Mouse (Mus musculus): ENCODE results near the gene Trim30d. TPM values are rescaled to one million over a fixed set of nuclear protein-coding genes. Genes with fewer than 3 reads are reported as not detected.
"Not testable (repeated sequence)": the region's sequence is repeated elsewhere in the genome, so short reads cannot be mapped to it uniquely, and the experiment has no call there.

The Trim30d gene
- 0.63 and 0.75 TPM in 2 replicates for polyA plus RNA-seq (2015; fragmentation: Nextera tagmentation; extraction: Ambion mirVana)

GRCm38 (mm10) chr7:104507421-104508065, at the start of gene Trim30d:
TSS of gene Trim30d (minus strand) at chr7:104507849.
- ATAC-seq (ENCODE audit: low read depth): 0 out of 2 replicates have a peak, but pooled peaks have one; percentile 31
- not testable (repeated sequence) for H3K36me3 ChIP-seq (ENCODE audit: control insufficient read depth, insufficient read depth, low read length); H3K27me3 ChIP-seq (ENCODE audit: control insufficient read depth, insufficient read depth, low read depth, low read length); H3K27ac ChIP-seq (ENCODE audit: low read length); H3K4me1 ChIP-seq (replicated peaks; ENCODE audit: control insufficient read depth, insufficient read depth, low read length); H3K4me3 ChIP-seq (ENCODE audit: low read length); H3K9ac ChIP-seq (ENCODE audit: low read length); H3K4me2 ChIP-seq (ENCODE audit: low read depth, low read length); H3K9me3 ChIP-seq (ENCODE audit: control insufficient read depth, low read length)

DNA sequence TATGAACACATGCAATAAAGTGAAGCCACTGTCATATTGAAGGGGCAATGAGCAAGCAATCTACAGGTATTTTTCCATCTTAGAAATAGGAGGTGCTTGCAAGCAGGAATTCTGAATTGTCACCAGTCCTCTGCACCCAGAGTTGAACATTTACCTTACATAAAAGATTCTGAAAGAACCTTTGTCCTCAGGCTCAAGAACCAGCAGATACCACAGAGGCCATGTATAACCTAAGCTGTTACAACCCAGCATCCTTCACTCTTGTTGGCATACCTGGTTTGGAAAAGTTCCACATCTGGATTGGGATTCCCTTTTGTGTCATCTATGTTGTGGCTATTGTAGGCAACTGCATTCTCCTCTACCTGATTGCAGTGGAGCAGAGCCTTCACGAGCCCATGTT, 45.1 kb upstream of the Trim30d start:
- H3K9me3 ChIP-seq (ENCODE audit: control insufficient read depth, low read length): no peaks in the 10 kb centered on the region
- H3K27me3 ChIP-seq (ENCODE audit: control insufficient read depth, insufficient read depth, low read depth, low read length): no peaks in the 10 kb centered on the region
- WGBS: 55% methylated on average over 1 of the region's 1 CpGs
- H3K9ac ChIP-seq (ENCODE audit: low read length): no peak overlapping the region
- H3K4me1 ChIP-seq (replicated peaks; ENCODE audit: control insufficient read depth, insufficient read depth, low read length): no peaks in the 10 kb centered on the region
- no peak overlapping the region for H3K27ac ChIP-seq (ENCODE audit: low read length)
- no peak for ATAC-seq (ENCODE audit: low read depth)
- no peak overlapping the region for H3K4me3 ChIP-seq (ENCODE audit: low read length)
- no peaks in the 10 kb centered on the region for H3K36me3 ChIP-seq (ENCODE audit: control insufficient read depth, insufficient read depth, low read length)
- H3K4me2 ChIP-seq (ENCODE audit: low read depth, low read length): no peak overlapping the region

DNA sequence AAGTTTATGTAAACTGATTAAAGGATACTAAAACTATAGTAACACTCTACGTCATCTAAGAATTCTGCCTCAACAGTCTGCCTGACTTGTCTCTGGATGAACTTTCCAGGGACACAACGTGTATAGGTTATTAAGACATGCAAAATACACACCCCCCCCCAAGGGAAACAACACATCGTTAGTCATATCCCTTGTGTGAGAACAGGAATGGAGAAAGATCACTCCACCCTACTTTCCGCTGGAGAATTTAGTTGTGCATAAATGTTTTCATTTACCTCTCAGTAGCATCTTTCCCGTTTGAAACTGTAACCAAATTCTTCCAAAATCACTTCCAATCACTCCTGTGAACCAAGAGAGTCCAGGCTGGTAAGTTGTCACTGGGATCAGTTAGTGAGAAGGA, 42.2 kb upstream of the Trim30d start, which contains the start of gene Olfr651:
Gene Olfr651 (plus strand): TSS at position 301 of the 400 bp plus-strand sequence.
- Histone ChIP-seq H3K9me3 (ENCODE audit: control insufficient read depth, low read length) (no peaks in the 10 kb centered on the region), H3K4me3 (ENCODE audit: low read length) (no peak within 1 kb of the TSS), H3K4me1 (replicated peaks; ENCODE audit: control insufficient read depth, insufficient read depth, low read length) (no peaks in the 10 kb centered on the region), H3K27me3 (ENCODE audit: control insufficient read depth, insufficient read depth, low read depth, low read length) (no peaks in the 10 kb centered on the region), H3K4me2 (ENCODE audit: low read depth, low read length) (no peak within 1 kb of the TSS), H3K9ac (ENCODE audit: low read length) (no peak within 1 kb of the TSS), H3K36me3 (ENCODE audit: control insufficient read depth, insufficient read depth, low read length) (no peaks in the 10 kb centered on the region), H3K27ac (ENCODE audit: low read length) (no peak within 1 kb of the TSS)
- 59% methylated on average over 5 of the region's 5 CpGs for WGBS
- ATAC-seq (ENCODE audit: low read depth): no peak

DNA sequence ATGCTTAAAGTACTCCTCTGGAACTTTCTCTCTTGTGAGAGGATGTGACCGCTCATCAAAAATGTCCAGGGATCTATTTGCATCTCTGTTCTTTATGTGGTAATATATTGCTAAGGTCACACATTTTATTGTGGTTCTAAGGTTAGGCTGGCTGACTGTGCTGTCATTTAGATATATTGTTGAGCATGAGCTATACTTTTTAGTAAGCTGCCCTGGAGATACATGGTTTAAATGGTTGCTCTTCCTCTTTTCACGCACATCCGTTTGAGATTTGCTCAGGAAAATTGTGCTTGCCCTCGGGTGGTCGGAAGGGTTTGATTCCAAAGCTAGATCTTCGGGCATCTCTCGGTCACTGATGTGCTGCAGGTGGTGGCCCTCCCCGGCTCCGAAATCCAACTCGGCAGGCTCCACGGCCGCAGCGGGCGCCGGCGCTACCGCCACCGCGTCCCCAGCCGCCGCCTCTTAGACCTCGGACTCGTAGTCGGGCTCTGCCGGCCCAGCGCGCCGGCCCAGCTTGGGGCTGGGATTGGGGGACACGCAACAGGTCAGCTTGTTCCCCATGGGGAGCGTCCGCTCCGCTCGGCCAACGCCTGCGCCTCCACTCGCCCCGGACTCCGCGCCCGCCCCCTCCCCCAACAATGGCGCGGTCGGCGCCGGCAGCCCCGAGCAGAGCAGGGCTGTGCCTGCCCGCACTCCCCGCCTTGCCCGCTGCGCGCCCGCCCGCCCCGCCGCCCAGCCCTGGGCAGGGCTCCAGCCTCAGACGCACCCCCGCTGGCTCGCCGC, 5.9 kb downstream of the Trim30d start:
- H3K27ac ChIP-seq (ENCODE audit: low read length): no peak overlapping the region
- H3K4me3 ChIP-seq (ENCODE audit: low read length): peak overlapping the region; percentile 53
- H3K4me2 ChIP-seq (ENCODE audit: low read depth, low read length): peak overlapping the region; percentile 71
- H3K4me1 ChIP-seq (replicated peaks; ENCODE audit: control insufficient read depth, insufficient read depth, low read length): no peaks in the 10 kb centered on the region
- H3K36me3 ChIP-seq (ENCODE audit: control insufficient read depth, insufficient read depth, low read length): no peaks in the 10 kb centered on the region
- peak; percentile 92 for ATAC-seq (ENCODE audit: low read depth)
- WGBS: 3% methylated on average over 47 of the region's 59 CpGs
- no peaks in the 10 kb centered on the region for H3K9me3 ChIP-seq (ENCODE audit: control insufficient read depth, low read length)
- H3K27me3 ChIP-seq (ENCODE audit: control insufficient read depth, insufficient read depth, low read depth, low read length): no peaks in the 10 kb centered on the region
- H3K9ac ChIP-seq (ENCODE audit: low read length): peak overlapping the region; percentile 64

GRCm38 (mm10) chr7:104501186-104501585, 6.5 kb downstream of the Trim30d start:
- not testable (repeated sequence) for H3K27me3 ChIP-seq (ENCODE audit: control insufficient read depth, insufficient read depth, low read depth, low read length); ATAC-seq (ENCODE audit: low read depth)

DNA sequence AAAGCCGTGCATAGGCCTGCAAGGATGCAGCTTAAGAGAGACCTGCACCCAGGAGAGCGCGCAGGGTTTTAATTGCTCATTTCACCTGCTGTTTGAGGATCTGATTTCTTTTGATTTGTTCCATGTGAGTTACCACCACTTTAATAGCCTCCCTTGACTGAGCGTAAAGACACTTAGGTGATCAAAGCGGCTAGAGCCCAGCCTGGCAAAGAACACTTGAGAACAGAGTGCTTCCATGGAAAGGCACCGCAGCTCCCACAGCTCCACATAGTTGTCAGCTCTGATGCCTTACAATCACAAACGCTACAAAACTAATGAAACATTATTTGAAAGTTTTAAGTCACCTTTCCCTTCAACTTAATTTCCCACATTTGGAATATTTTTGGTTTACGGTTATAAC, 8.2 kb downstream of the Trim30d start:
- H3K27ac ChIP-seq (ENCODE audit: low read length); ATAC-seq (ENCODE audit: low read depth); H3K9me3 ChIP-seq (ENCODE audit: control insufficient read depth, low read length); H3K36me3 ChIP-seq (ENCODE audit: control insufficient read depth, insufficient read depth, low read length); H3K27me3 ChIP-seq (ENCODE audit: control insufficient read depth, insufficient read depth, low read depth, low read length); H3K9ac ChIP-seq (ENCODE audit: low read length); H3K4me1 ChIP-seq (replicated peaks; ENCODE audit: control insufficient read depth, insufficient read depth, low read length); H3K4me3 ChIP-seq (ENCODE audit: low read length); H3K4me2 ChIP-seq (ENCODE audit: low read depth, low read length): not testable (repeated sequence)
- 61% methylated on average over 6 of the region's 8 CpGs for WGBS

More at GRCm38 (mm10) chr7:104501186-104501585, 6.5 kb downstream of the Trim30d start:
- not testable (repeated sequence) for H3K4me2 ChIP-seq (ENCODE audit: low read depth, low read length); H3K9ac ChIP-seq (ENCODE audit: low read length); H3K36me3 ChIP-seq (ENCODE audit: control insufficient read depth, insufficient read depth, low read length); H3K9me3 ChIP-seq (ENCODE audit: control insufficient read depth, low read length); H3K4me1 ChIP-seq (replicated peaks; ENCODE audit: control insufficient read depth, insufficient read depth, low read length); H3K27ac ChIP-seq (ENCODE audit: low read length); H3K4me3 ChIP-seq (ENCODE audit: low read length)
- 39% methylated on average over 6 of the region's 6 CpGs for WGBS

GRCm38 (mm10) chr7:104465065-104465744, 42.4 kb downstream of the Trim30d start, which contains the start of gene Trim30a:
TSS of gene Trim30a (minus strand) at chr7:104465193.
- 50% methylated on average over 3 of the region's 3 CpGs for WGBS
- no peaks in the 10 kb centered on the region for H3K36me3 ChIP-seq (ENCODE audit: control insufficient read depth, insufficient read depth, low read length)
- ATAC-seq (ENCODE audit: low read depth): peak; percentile 68
- H3K4me3 ChIP-seq (ENCODE audit: low read length): no peak within 1 kb of the TSS
- H3K9me3 ChIP-seq (ENCODE audit: control insufficient read depth, low read length): no peaks in the 10 kb centered on the region
- no peaks in the 10 kb centered on the region for H3K27me3 ChIP-seq (ENCODE audit: control insufficient read depth, insufficient read depth, low read depth, low read length)
- no peak within 1 kb of the TSS for H3K4me2 ChIP-seq (ENCODE audit: low read depth, low read length)
- no peak within 1 kb of the TSS for H3K27ac ChIP-seq (ENCODE audit: low read length)
- no peaks in the 10 kb centered on the region for H3K4me1 ChIP-seq (replicated peaks; ENCODE audit: control insufficient read depth, insufficient read depth, low read length)
- no peak within 1 kb of the TSS for H3K9ac ChIP-seq (ENCODE audit: low read length)

DNA sequence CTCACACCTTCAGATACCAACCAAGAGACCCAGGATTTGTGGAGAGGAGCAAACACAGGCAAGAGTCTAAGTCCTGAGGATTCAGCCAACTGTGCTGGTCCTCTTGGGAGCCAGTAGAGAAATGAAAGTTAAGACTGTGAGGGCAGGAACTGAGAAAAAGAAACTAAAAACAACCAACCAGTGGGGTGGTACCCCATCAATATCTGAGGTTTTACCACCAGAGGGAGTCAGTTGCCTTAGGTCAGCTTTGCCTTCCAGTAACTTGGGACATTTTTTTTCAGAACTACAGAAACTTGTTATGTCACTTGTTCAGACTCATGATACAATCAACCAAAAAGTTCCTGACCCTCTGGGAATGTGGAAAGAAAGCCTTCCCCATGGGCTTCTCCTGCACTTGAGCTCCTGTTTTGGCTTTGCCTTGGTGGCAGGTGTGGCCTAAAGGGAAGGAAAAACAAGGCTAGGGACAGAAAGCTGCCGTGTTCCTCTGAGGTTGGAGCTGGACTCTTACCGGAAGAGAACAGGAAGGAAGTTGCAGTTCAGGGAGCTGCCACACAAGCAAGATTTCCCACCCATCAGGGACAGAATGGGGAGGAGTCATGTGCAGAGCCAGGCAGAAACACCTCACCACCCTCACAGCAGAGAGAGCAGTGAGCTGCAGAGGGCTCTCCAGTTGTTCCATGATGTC, 61.5 kb downstream of the Trim30d start:
- peak overlapping the region; percentile 24; the same call in 1 of the 2 replicates for H3K27ac ChIP-seq (ENCODE audit: low read length)
- no peaks in the 10 kb centered on the region for H3K27me3 ChIP-seq (ENCODE audit: control insufficient read depth, insufficient read depth, low read depth, low read length)
- ATAC-seq (ENCODE audit: low read depth): peak; percentile 57
- H3K4me2 ChIP-seq (ENCODE audit: low read depth, low read length): peak overlapping the region; percentile 36
- WGBS: 42% methylated on average over 2 of the region's 2 CpGs
- no peaks in the 10 kb centered on the region for H3K4me1 ChIP-seq (replicated peaks; ENCODE audit: control insufficient read depth, insufficient read depth, low read length)
- H3K9ac ChIP-seq (ENCODE audit: low read length): no peak overlapping the region
- no peaks in the 10 kb centered on the region for H3K9me3 ChIP-seq (ENCODE audit: control insufficient read depth, low read length)
- no peaks in the 10 kb centered on the region for H3K36me3 ChIP-seq (ENCODE audit: control insufficient read depth, insufficient read depth, low read length)
- H3K4me3 ChIP-seq (ENCODE audit: low read length): no peak overlapping the region

All from lung, embryonic 16.5 days (tissue).